Mouse (Mus musculus) brown adipose tissue, adult 24 weeks (tissue): ENCODE results near the gene Ctnnd2. TPM values are rescaled to one million over a fixed set of nuclear protein-coding genes. Genes with fewer than 3 reads are reported as not detected.

Experiments
- H3K27ac ChIP-seq: fragments of 200-500 bp; replicated peaks from 2 replicates; pipeline ENCODE4 v1.5.1; 2012; ENCODE audit warnings: low read depth, mild to moderate bottlenecking, low read length
- H3K4me1 ChIP-seq: fragments of 200-500 bp; 2 replicates; pipeline ENCODE4 v1.6.1; 2012; ENCODE audit warnings: low read length, mixed read lengths; ENCODE audit not compliant: control insufficient read depth, insufficient read depth, insufficient read length
- H3K4me3 ChIP-seq: fragments of 200-500 bp; 2 replicates; pipeline ENCODE4 v1.5.1; 2012; ENCODE audit warnings: low read depth, mild to moderate bottlenecking, low read length, moderate library complexity; ENCODE audit not compliant: insufficient read depth
- polyA plus RNA-seq: library from polyadenylated mRNA; stranded (reverse); fragments of >200 nt; gene quantifications from 2 replicates; pipeline ENCODE4 v1.2.4, GENCODE M21; 2012; ENCODE audit not compliant: missing spikeins, insufficient read depth, insufficient read length

Ctnnd2 gene
- polyA plus RNA-seq, 1 experiment, result not detected

GRCm38 (mm10) chr15:30795723-30796122, 623.3 kb downstream of the Ctnnd2 start:
- Histone ChIP-seq H3K4me1 (no peaks in the 10 kb centered on the region), H3K27ac (no peak overlapping the region), H3K4me3 (no peak overlapping the region)

- no peak overlapping the region for H3K4me3 ChIP-seq
- H3K4me1 ChIP-seq, result no peaks in the 10 kb centered on the region
- H3K27ac ChIP-seq, result no peak overlapping the region
Measured at GRCm38 (mm10) chr15:30827424-30828263, 655.3 kb downstream of the Ctnnd2 start.

DNA sequence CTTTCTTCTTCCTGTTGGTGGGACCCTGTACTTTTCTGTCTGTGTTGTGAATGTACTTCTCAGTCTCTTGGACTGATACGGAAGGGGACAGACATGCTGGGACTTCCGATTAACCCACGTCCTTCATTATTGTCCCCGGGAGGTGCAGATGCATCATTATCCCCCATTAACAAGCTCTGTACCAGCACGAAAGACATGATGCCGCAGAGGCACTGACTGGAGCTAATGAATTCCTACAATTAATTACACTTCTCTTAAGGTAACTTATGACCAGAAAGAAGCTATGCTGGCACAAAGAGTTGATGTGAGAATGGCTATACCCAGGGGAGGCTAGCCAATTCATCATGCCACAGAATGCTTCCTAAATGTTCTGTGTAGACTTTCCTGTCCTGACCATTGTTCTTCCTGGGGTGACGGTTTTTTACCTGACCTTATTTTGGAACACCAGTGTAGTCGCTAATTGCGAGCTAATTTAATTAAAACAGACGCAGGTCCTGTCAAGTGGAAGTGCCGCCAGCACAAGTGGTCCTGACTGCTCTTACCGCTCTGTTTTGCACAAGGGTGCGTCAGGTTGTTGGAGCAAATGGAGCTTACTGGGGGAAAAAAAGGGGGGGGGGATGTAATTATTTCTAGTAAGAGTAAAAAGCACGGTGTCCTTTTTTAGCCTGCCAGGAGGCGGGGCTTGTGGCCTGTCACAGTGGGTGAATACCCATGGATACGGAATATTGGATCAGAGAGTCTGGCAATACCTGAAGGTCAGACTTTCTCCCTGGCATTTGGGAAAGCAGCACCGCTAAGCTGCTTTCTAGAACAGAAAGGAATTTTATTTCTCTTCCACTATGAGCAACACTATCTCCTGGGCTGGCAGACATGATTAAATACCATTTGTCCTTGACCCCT, 685.1 kb downstream of the Ctnnd2 start:
- H3K4me1 ChIP-seq, result no peaks in the 10 kb centered on the region
- H3K4me3 ChIP-seq, result no peak overlapping the region
- H3K27ac ChIP-seq, result no peak overlapping the region

GRCm38 (mm10) chr15:30867429-30867828, 695.0 kb downstream of the Ctnnd2 start:
- Histone ChIP-seq H3K4me3 (no peak overlapping the region), H3K4me1 (no peaks in the 10 kb centered on the region), H3K27ac (no peak overlapping the region)

DNA sequence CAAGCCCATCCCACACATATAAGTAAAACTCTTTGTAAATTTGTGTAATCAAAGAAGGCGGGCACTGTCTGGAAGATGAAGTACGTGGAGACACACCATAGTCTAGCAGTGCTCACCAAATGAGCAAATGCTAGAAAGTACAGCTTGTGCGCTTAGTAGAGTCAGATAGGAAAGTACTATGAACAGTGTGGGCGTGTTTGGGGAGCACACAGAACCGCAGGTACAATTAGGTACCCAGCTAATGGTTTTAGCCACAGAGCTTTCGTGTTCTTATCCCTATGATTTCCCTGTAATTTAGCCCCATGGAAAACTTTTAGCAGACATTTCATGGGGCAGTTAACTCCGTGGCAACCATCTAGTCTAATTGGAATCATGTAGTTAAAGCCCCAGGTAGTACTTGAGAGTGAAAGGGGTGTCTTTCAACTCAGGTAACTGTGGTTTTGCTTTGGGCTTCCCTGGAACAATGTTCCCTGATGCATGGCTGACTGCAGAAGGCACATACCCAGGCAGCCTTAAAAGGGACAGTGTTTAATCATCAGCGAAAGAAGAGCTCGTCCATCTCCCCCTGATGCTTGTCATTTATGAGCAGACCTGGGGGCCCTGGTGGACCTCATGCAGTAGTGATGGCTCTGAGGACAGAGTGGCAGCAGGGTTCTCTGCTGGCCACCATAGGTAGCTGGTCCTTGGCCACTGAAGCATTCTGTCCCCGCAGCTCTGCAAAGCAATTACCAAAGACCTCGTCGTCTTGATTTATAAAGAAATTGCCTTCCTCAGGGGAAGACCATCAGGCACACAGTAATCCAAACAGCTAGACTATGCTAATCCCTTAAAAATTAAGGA, 697.5 kb downstream of the Ctnnd2 start:
- no peak overlapping the region for H3K4me3 ChIP-seq
- H3K27ac ChIP-seq, result no peak overlapping the region
- H3K4me1 ChIP-seq, result no peaks in the 10 kb centered on the region

- H3K4me3 ChIP-seq, result no peak overlapping the region
- H3K4me1 ChIP-seq, result no peaks in the 10 kb centered on the region
- no peak overlapping the region for H3K27ac ChIP-seq
Measured at GRCm38 (mm10) chr15:30875523-30875922, 703.1 kb downstream of the Ctnnd2 start.

GRCm38 (mm10) chr15:30884692-30885334, 712.4 kb downstream of the Ctnnd2 start:
- Histone ChIP-seq H3K4me1 (no peaks in the 10 kb centered on the region), H3K27ac (no peak overlapping the region), H3K4me3 (no peak overlapping the region)

GRCm38 (mm10) chr15:30885410-30885809, 713.0 kb downstream of the Ctnnd2 start:
- Histone ChIP-seq H3K4me3 (no peak overlapping the region), H3K27ac (no peak overlapping the region), H3K4me1 (no peaks in the 10 kb centered on the region)

GRCm38 (mm10) chr15:30887559-30887958, 715.2 kb downstream of the Ctnnd2 start:
- Histone ChIP-seq H3K4me3 (no peak overlapping the region), H3K27ac (no peak overlapping the region), H3K4me1 (no peaks in the 10 kb centered on the region)

- Histone ChIP-seq H3K27ac (no peak overlapping the region), H3K4me3 (no peak overlapping the region), H3K4me1 (no peaks in the 10 kb centered on the region)
Measured at GRCm38 (mm10) chr15:30891986-30892385, 719.6 kb downstream of the Ctnnd2 start.

DNA sequence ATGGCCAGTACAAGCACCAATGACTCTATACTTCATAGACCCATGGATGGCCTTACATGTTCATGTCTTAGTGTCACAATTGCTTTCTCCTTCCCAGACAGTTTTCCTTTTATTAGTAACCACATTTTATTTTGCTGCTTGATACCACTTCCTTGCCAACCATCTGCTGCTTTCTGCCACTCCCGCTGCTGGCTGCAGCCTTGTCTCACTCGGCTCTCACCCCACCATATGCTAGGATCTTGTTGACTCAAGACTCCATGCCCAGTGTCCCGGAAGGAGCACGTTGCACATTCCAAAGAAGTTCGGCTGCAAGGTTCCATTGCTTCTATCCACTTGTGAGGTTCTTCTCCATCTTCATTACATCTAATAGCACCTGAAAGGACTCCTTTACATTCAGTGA, 722.7 kb downstream of the Ctnnd2 start:
- no peak overlapping the region for H3K27ac ChIP-seq
- no peak overlapping the region for H3K4me3 ChIP-seq
- no peaks in the 10 kb centered on the region for H3K4me1 ChIP-seq

GRCm38 (mm10) chr15:30897342-30897741, 724.9 kb downstream of the Ctnnd2 start:
- Histone ChIP-seq H3K27ac (no peak overlapping the region), H3K4me1 (no peaks in the 10 kb centered on the region), H3K4me3 (no peak overlapping the region)

- H3K27ac ChIP-seq, result no peak overlapping the region
- H3K4me1 ChIP-seq, result no peaks in the 10 kb centered on the region
- no peak overlapping the region for H3K4me3 ChIP-seq
Measured at GRCm38 (mm10) chr15:30908027-30908426, 735.6 kb downstream of the Ctnnd2 start.

DNA sequence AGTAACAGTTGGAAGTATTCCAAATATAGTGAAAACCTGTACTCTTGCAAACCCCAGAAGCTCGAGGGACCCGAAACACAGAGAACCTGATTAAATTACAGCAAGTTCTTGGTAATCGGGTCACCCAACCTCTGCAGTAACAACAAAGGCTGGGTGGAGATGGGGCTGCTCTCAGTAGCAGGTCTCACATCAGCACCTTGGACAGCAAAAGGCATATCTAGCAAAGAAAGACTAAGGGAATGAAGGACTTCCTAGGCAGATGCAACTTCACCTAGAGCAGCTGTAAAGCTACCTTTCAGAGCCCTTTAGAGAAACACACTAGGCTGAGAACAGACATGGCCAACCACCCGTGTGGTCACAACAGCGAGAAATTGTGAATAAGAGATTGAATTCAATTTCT, 741.0 kb downstream of the Ctnnd2 start:
- Histone ChIP-seq H3K4me1 (no peaks in the 10 kb centered on the region), H3K4me3 (no peak overlapping the region), H3K27ac (no peak overlapping the region)
